Mouse (Mus musculus): ENCODE measurements around the gene Nxn. TPM values are rescaled to one million over a fixed set of nuclear protein-coding genes. Genes with fewer than 3 reads are reported as not detected.
A peak's percentile ranks its signal among the peaks of the same experiment; 100 is the strongest.

Nxn gene
- total RNA-seq, 1 experiment from 2014 or later = 4.2 TPM

DNA sequence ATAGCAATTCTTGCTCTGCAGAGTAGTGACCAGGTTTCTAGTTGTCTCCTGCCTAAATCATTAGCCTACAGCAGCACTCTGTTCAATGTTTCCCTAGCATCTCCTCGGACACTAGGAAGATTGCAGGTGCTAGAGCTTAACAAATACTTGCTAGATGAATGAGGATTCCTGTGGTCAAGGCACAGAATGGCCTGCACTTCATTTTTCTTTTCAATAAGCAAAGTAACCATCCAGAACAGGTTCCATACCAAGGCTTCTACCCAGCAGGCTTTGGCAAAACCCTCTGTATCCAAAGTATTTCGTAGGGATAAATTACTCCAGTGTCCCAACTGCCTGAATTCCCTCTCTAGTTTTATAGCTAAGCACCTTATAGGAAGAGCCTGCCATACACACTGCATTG is 81.0 kb downstream of the Nxn start:
- no peak for ATAC-seq (ENCODE audit: extremely low read depth, insufficient number of reproducible peaks, low FRiP score, poor library complexity, severe bottlenecking)

DNA sequence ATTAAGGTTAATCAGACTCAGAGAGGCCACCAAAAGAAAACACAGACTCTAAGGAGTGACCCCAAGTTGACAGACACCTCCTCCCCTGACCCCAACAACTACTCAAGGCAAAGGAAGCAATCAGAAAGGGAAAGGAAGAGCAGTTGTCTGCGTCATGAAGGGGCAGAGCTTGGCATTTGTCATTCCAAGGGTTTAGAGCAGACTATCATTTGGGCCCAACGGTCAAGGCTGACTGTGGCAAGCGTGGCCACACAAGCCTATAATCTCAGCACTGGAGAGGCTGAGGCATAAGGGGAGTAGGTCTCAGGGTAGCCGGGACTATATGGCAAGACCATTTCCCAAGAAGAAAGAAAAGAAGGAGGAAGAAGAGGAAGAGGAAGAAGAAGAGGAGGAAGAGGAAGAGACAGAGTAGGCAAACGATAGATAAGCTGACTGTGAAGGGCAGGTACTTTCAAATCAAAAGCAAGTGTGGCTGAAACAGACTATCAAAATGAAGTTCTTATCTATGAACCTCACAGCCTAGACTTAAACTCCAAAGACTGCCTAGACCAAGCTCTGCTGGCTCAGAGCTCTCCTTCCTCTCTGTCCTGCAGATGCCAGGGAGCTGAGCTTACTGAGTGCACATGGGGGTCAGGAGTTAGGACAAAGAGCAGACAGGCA is 83.0 kb downstream of the Nxn start:
- no peak for ATAC-seq (ENCODE audit: extremely low read depth, insufficient number of reproducible peaks, low FRiP score, poor library complexity, severe bottlenecking)

- 0 out of 2 replicates have a peak, but pooled peaks have one; percentile 8 for ATAC-seq (ENCODE audit: extremely low read depth, insufficient number of reproducible peaks, low FRiP score, poor library complexity, severe bottlenecking)
These were observed 84.2 kb downstream of the Nxn start for GRCm38 (mm10) chr11:76314741-76315140.

DNA sequence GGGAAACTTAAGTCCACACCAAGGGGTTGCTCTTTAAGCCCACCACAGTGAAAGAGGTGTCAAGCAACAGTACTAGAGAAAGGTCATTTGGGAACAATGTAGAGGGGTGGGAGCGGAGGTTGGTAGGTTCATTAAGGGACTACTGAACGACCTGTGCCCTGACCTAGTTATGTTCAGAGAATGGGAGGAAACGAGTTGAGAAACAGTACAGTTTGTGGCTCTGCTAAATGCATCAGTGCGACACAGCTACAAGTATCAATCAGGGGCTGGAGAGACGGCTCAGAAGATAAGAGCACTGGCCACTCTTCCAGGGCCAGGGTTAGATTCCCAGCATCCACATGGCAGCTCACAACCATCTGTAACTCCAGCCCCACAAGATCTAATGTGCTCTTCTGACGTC is 84.8 kb downstream of the Nxn start:
- ATAC-seq (ENCODE audit: extremely low read depth, insufficient number of reproducible peaks, low FRiP score, poor library complexity, severe bottlenecking) = no peak

DNA sequence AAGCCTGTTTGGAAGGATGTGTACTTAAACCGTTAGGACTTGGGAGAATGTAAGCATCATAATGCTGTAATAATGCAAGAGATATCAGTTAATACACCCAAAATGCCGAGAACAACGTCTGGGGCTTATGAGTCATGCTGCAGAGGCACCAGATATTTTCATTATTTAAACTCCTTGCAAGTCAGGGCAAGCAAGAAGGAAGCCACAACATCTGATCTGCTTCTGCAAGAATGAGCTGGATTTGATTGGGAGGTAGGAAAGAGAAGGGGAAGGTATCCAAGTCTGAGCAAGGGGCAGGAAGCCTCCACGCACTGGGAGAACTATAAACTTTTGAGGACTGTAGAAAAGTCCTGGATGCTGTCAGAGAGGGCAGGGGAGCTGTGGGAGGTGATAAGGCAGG is 86.1 kb downstream of the Nxn start:
- no peak for ATAC-seq (ENCODE audit: extremely low read depth, insufficient number of reproducible peaks, low FRiP score, poor library complexity, severe bottlenecking)

DNA sequence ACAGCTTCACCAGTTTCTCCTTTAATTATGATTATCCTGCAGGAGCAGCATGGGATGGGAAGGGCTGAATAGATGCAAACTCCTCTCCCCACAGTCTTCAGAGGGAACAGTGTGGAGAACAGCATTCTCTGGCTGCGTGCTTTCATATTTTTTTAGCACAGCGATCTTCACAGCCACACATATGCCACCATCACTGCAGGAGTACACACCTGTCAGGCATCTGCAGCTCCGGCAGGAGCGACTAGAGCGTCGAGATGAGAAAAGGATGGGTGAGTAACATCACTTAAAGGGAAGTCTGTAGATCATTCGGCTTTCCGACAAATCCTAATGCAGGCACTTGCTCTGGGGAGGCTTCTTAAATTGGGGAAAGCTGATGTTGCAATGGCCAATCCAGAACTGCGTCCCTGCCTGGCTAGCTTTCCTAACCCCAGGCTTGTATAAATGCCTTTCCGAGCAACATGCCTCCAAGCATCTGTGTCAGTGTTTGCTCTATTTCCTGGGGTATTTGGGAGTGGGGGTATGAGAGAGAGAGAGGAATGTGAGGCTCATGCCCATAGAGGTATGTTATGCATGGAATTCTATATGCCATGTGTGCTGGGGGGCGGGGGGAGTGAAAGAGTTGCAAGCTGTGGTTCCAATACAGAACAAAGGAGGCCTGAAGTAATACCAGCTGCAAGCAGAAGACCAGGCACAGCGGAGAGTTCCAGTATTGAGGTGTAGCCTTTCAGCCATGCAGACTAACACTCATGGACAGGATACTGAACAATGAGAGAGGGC is 87.5 kb downstream of the Nxn start:
- ATAC-seq (ENCODE audit: extremely low read depth, insufficient number of reproducible peaks, low FRiP score, poor library complexity, severe bottlenecking) = no peak

- no peak for ATAC-seq (ENCODE audit: extremely low read depth, insufficient number of reproducible peaks, low FRiP score, poor library complexity, severe bottlenecking)
These were observed 89.1 kb downstream of the Nxn start for GRCm38 (mm10) chr11:76309868-76310267.

GRCm38 (mm10) chr11:76309072-76309471 is 89.9 kb downstream of the Nxn start:
- ATAC-seq (ENCODE audit: extremely low read depth, insufficient number of reproducible peaks, low FRiP score, poor library complexity, severe bottlenecking) = no peak

- ATAC-seq (ENCODE audit: extremely low read depth, insufficient number of reproducible peaks, low FRiP score, poor library complexity, severe bottlenecking) = no peak
These were observed 92.2 kb downstream of the Nxn start for GRCm38 (mm10) chr11:76306769-76307168.

DNA sequence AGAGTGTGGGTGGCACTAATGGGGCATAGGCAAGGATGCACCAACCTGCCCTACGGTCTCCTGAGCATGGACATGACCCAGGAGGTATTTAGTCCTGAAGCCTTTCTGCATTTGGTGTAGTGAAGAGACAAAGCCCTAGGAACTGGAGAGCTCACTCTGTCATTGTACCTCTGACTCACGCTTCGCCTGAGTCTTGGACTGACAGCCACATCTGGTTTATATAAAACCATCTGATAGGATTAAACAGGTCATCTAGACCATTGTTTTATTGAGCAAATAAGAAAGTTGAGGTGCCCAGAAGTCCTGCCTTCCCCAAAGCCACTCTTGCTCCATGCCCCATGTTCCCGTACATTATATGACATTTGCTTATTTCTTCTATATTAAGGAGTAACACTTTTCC is 93.4 kb downstream of the Nxn start:
- ATAC-seq (ENCODE audit: extremely low read depth, insufficient number of reproducible peaks, low FRiP score, poor library complexity, severe bottlenecking) = no peak

DNA sequence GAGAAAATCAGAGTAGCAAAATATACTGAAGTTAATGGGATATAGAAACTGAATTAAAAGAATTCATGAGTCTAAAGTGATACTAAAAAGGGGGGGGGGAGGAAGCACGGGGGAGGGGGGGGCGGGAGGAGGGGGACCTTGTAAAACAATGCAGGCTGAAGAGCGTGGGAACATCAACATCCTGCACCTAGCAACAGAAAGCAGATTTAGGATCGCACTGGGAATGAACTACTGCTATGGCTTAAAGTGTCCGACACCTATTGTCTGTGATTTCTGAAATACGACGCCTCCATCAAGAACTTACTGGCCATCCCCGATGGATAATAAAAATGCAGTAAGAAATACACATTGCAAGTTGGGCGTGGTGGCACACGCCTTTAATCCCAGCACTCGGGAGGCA is 95.6 kb downstream of the Nxn start:
- ATAC-seq (ENCODE audit: extremely low read depth, insufficient number of reproducible peaks, low FRiP score, poor library complexity, severe bottlenecking) = no peak

- no peak for ATAC-seq (ENCODE audit: extremely low read depth, insufficient number of reproducible peaks, low FRiP score, poor library complexity, severe bottlenecking)
These were observed 98.1 kb downstream of the Nxn start for GRCm38 (mm10) chr11:76300862-76301261.

DNA sequence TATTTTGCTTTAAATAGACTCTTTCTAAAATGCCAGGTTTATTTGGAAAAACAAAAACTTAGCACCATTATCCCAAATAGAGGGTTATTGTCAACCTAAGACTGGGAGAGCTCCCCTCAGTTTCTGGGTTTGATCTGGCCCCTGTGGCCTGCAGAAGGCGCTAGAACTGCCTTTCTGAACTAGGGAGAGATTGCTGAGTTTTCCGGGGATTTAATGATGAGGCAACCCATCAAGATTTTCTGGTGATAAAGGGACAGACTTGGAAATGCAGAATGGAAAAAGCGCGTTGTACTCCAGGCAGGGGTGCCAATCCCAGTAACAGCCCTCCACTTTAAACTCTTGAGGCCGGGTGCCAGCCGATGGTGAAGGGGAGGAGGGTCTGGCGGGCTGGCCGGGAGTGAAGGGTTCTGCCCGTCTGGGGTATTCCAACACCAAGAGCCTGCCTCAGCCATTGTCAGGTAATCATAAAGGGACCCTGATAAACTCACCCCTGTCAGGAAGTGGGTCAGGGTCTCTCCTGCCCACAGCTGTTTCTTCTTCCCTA is 100.4 kb downstream of the Nxn start:
- no peak for ATAC-seq (ENCODE audit: extremely low read depth, insufficient number of reproducible peaks, low FRiP score, poor library complexity, severe bottlenecking)

DNA sequence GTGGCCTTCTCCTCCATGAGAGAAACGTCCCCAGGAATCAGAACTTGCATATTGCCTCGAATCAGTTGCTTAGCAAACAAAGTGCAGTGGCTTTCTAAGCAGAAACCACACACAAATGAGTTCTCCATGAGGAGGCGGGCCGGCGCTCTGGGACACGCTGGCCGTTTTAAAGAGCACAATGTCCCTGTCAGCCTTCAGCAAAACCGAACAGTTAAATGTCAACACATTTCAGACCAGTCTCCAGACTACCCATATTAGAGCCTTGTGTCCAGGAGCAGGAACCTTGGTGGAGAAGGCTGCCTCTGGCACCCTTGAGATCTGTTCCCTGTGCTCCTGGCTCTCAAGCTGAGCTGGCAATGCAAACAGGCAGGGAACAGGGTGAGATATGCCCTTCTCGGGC is 101.7 kb downstream of the Nxn start:
- no peak for ATAC-seq (ENCODE audit: extremely low read depth, insufficient number of reproducible peaks, low FRiP score, poor library complexity, severe bottlenecking)

GRCm38 (mm10) chr11:76294836-76295235 is 104.1 kb downstream of the Nxn start:
- ATAC-seq (ENCODE audit: extremely low read depth, insufficient number of reproducible peaks, low FRiP score, poor library complexity, severe bottlenecking) = no peak

- ATAC-seq (ENCODE audit: extremely low read depth, insufficient number of reproducible peaks, low FRiP score, poor library complexity, severe bottlenecking) = no peak
These were observed 104.9 kb downstream of the Nxn start for GRCm38 (mm10) chr11:76294078-76294477.

DNA sequence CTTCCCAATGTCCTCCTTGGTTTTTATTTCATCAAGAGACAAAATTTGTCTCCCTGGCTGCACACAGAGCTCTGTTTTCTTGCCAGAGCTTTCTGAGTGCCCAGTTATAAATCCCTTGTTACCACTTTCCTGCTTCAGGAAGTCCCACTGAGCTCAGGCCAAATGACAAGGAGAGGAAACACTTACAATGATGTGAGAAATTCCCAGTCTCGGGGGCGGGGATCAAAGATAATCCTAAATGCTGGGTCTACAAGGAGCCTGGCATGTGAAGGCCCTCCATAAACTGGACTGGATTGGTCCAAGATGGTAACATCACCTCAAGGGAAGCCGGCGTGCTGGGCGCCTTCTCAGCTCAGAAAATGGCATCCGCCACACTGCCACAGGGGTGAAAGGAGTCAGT is 106.1 kb downstream of the Nxn start:
- ATAC-seq (ENCODE audit: extremely low read depth, insufficient number of reproducible peaks, low FRiP score, poor library complexity, severe bottlenecking) = no peak

DNA sequence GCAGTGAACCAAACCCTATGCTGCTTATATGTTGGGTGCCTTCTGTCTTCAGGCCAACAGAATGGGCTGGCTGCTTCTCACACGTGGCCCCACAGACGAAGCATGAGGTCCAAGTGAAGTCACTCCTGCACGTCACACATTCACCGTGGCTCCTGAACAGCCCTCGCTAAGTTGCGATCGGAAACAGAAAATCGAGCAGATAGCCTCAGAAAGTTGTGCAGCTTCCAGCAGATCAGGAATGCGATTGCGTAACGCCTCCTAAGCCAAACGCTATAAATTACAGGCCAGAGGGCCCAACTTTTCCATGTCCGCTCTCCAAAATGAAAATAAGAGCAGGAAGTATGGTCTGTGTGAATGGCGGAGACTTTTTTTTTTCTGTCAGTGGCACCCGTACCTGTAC is 106.5 kb downstream of the Nxn start:
- ATAC-seq (ENCODE audit: extremely low read depth, insufficient number of reproducible peaks, low FRiP score, poor library complexity, severe bottlenecking) = no peak

- no peak for ATAC-seq (ENCODE audit: extremely low read depth, insufficient number of reproducible peaks, low FRiP score, poor library complexity, severe bottlenecking)
These were observed 107.0 kb downstream of the Nxn start for GRCm38 (mm10) chr11:76291960-76292359.

DNA sequence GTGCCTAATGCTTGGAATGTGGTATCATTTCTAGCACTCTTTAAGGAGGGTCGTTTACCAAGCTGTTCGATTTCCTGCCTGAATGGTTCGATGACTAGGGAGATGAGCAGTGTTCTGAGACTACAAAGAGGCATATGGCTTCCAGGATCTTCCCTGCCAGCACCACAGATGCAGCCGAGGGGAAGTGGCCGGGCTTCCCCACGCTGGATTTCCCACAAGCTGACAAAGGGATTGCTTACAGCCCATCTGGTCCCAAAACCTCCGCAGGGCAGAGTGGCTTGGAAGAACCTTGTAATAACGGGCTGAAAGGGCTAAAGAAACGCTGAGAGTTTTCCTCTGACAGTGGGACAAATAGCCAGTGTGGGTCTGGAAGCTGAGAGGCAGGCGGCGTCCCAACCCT is 108.6 kb downstream of the Nxn start:
- ATAC-seq (ENCODE audit: extremely low read depth, insufficient number of reproducible peaks, low FRiP score, poor library complexity, severe bottlenecking) = no peak

Data from neutrophil, adult 5-6 weeks (primary cell).